Mouse (Mus musculus): ENCODE results near the gene Sapcd2.
"Not testable (repeated sequence)": the region's sequence is repeated elsewhere in the genome, so short reads cannot be mapped to it uniquely, and the experiment has no call there.

The Sapcd2 gene

GRCm38 (mm10) chr2:25373431-25373830 is 1.3 kb downstream of the Sapcd2 start:
- peak in 1 of 2 experiments; percentile 25 for DNase-seq

- peak; percentile 83 to 87 for DNase-seq
Observed at GRCm38 (mm10) chr2:25376589-25376988, 4.5 kb downstream of the Sapcd2 start.

- DNase-seq: no peak
Observed at GRCm38 (mm10) chr2:25384492-25384891, 12.4 kb downstream of the Sapcd2 start.

DNA sequence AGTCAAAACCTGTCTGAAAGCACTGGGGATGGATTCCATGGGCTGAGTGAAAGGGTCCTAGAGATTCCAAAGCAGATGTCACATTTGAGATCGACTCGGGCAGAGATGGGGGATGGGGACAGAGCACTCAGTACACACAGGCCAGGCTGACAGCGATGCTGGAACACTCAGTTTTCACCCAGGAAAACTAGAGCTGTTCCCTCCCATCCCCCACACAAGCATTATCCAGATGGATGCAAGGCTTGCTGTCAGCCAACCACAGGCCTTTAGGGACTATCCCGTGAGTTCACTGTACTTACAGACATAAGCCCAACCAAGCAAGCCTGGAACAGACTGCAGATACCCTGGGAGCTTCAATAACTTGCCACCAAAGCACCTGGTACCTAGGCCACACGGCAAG is 19.1 kb downstream of the Sapcd2 start:
- DNase-seq: peak; percentile 59 to 66

GRCm38 (mm10) chr2:25394281-25395221 is 22.4 kb downstream of the Sapcd2 start:
- peak; percentile 71 to 80 for DNase-seq

DNA sequence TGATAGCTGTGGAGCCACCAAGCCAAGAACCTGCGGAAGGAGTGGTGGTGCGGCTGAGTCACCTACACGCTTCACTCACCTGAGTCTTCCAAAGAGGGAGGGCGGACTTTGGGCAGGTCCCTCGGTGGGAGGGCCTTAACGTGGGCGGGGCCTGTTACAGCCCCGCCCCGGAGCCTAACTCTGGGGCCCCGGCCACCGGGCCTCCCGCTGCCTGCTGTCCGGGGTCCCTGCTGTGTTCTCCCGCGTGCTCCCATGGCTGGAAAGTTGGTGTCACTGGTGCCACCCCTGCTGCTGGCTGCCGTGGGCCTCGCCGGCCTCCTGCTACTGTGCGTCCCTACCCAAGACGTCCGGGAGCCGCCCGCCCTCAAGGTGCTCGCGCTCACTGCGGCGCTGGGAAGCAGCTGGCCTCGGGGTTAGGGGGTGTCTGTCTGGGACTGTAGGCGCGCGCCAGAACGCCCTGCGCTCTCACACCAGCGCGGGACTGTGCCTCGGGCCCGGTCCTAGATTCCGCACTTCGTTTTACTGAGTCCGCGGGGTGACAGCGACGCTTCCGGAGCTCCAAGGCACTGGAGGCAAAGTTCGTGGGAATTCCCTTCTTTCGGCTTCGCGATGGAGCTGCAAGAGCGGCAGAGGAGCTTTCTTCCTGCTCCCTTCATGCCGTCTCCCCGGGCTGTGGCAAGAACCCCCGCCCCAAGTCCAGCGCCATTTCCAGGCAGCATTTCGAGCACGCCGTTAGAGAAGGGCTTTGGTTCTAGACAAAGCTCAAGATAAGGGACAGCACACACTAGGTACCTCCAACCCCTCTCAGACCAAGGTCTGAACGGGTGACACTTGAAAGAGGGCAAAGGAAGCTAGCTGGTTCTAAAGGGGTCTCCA is 23.8 kb downstream of the Sapcd2 start, which contains the start of gene Entpd2:
Entpd2 (plus strand) TSS at position 154 of the 876 bp plus-strand sequence.
- DNase-seq: peak; percentile 46 to 67

DNA sequence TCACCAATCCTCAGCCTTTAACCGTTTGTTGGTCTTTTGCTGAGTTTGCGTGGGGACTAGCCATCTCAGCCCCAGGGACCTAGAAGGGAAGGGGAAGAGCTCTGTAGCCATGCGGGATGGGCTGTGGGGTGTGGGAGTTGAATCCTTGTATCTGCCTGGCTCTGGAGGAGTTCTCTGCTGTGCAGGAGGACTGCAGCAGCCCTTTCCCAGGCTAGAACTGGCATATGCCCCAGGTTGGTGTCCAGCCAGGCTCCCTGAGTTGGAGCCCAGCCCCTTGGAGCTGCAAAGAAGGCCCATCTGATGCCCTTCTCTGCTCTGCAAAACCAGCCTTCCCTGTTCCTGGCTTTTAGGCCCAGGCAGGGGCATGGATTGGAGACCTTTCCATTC is 24.5 kb downstream of the Sapcd2 start:
- peak; percentile 89 to 94 for DNase-seq

DNA sequence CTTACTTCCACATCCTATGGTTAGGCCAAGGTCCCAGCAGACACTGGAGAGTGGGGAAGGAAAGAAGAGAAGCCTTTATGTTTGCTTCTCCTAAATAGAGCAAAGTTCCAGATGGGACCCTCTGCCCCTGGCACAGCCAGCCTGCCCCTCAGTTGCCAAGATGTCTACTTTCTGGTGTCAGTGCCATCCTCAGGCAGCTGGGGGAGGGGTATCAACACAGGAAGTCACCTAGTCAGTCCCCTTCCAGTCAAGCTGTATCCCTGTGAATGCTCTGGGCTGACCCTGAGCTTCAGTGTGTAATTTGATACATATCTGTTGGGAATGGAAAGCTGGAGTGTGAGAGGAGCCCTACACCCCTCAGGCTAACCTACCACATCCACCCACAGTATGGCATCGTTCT is 24.9 kb downstream of the Sapcd2 start:
- DNase-seq: peak; percentile 73 to 78

GRCm38 (mm10) chr2:25398065-25398464 is 25.9 kb downstream of the Sapcd2 start:
- DNase-seq: no peak

DNA sequence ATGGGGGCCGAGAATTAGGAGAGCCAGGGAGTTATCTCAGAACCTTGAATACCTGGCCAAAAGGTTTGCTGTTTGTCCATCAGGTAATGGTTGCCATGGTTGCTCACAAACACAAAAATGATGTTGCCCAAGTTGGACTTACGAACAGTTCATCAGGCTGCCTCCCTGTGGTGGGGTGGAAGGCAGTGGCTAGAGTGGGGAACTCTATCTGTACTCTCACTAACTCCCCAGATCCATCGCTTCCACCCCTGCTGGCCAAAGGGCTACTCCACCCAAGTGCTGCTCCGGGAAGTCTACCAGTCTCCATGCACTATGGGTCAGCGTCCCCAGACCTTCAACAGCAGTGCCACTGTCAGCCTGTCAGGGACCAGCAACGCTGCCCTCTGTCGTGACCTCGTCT is 26.9 kb downstream of the Sapcd2 start, which contains the start of gene Npdc1:
Npdc1 (plus strand) TSS at position 301 of the 400 bp plus-strand sequence.
- no peak for DNase-seq

GRCm38 (mm10) chr2:25400291-25400690 is 28.2 kb downstream of the Sapcd2 start:
- no peak for DNase-seq

DNA sequence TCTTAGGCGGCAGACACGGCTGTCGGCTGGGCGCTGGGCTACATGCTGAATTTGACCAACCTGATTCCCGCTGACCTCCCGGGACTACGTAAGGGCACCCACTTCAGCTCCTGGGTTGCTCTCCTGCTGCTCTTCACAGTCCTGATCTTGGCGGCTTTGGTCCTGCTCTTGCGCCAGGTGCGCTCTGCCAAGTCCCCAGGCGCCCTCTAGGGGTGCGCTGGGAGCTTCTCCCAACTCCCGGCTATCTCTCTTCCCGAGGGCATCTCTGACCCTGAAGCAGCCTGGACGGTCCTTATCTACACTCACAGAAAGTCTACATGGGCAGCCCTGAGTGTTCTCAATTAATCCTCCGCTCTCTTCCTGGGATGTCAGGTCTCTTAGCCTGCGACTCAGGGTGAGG is 28.6 kb downstream of the Sapcd2 start:
- DNase-seq: peak; percentile 81 to 82

GRCm38 (mm10) chr2:25402377-25402971 is 30.4 kb downstream of the Sapcd2 start:
- peak; percentile 94 to 97 for DNase-seq

GRCm38 (mm10) chr2:25402972-25403601 is 31.0 kb downstream of the Sapcd2 start:
- DNase-seq: peak; percentile 94 to 96

DNA sequence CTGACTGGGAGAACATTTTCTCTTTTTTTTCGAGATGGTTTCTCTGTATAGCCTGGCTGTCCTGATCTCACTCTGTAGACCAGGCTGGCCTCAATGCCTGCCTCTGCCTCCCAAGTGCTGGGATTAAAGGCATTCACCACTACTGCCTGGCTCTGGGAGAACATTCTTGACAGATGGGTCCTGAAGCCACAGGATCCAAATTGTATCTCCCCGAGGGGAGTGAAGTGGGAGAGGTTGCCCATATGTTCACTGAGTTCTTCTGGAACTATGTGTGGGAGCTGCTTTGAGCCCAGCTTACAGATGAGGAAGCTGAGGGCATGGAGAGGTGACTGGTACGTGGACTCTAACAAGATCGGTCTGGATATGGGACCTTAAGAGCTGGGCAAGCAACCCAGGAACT is 31.9 kb downstream of the Sapcd2 start:
- DNase-seq: no peak

DNA sequence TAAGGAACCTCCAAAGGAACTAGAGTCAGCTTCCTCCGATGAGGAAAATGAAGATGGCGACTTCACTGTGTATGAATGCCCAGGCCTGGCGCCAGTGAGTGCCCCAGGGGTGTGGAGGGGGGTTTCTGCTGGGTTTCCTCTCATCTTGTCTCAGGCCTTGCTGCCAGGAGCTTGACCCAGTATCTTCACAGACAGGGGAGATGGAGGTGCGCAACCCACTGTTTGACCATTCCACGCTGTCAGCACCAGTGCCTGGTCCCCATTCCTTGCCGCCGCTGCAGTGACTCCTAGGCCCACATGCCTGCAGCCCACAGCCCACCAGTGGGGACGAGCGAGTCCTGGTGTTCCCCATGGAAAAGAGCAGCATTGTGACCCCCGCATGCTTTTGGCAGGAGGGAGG is 36.8 kb downstream of the Sapcd2 start:
- no peak for DNase-seq

DNA sequence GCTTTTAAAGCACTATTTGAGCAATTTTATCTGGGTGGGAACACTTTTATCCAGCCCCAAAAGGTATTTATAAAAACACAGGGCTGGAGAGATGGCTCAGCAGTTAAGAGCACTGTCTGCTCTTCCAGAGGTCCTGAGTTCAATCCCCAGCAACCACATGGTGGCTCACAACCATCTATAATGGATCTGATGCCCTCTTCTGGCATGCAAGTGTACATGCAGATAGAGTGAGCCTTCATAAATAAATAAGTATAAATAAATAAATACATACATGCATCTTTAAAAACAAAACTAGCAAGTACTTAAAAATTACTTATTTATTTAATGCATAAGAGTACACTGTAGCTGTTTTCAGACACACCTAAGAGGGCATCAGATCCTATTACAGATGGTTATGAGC is 41.3 kb downstream of the Sapcd2 start:
- DNase-seq: not testable (repeated sequence)

DNA sequence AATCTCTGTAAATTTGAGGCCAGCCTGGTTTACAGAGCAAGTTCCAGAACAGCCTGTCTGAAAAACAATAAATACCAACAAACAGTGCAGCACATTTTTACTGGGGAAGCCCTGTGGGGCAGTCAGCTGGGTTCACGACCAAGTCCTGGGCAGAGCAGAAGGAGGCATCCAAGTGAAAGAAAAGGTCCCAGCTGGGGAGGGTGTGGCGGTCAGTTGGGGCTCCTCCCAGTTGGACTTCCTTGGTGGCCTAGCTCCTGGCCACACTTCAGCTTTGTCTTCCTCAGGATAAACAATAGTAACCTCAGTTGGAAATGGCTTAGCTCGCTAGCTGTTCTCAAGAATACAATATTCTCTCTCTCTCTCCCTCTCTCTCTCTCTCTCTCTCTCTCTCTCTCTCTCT is 45.3 kb downstream of the Sapcd2 start:
- DNase-seq: peak in 1 of 2 experiments; percentile 70

GRCm38 (mm10) chr2:25421896-25422295 is 49.8 kb downstream of the Sapcd2 start:
- DNase-seq: peak; percentile 83 to 87

DNA sequence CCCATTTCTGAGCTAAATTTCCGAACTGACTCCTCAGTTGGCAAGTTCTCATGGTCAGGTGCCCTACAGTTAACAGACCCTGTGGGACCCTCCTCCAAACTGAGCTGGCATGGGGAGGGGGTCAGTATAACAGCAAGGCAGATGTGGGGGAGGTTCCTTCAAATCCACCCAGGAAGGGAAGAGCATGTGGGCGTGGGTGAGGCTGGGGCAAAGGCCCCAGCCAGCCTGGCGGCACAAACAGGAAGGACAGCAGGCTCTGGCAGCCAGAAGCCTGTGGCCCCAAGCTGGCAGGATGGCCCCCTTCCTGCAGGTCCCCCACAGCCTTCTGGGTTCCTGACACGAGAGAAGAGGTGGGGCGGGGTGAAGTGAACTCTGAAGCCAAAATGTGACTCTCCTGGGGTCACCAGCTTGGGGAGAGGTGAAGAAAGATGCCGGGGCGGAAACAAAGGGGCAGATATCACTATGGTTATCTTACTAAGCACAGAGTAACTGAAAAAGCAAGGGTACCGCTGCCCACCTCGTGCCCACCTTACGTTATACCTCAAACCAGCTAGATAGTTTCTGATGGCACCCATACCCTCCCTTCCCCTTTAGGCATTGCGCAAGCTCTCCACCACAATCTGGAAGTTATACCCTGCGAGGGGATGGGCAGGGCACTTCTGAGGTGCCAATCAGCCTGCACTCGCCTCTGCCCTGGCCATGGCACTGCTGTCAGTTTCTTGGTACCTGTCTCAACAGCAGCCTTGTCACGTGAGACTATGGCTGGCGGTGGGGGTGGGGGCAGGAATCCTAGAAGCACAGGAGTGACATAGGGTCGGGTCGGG is 50.7 kb downstream of the Sapcd2 start, which contains the start of gene Fut7:
Fut7 (plus strand) TSS at position 681 of the 824 bp plus-strand sequence.
- no peak for DNase-seq

- DNase-seq: peak in 1 of 2 experiments; percentile 71
Observed at GRCm38 (mm10) chr2:25423626-25424025, 51.5 kb downstream of the Sapcd2 start.
